Mouse (Mus musculus) C2C12 (cell line): ENCODE results near the gene Clns1a.

Source experiments
- CEBPB ChIP-seq: IDR thresholded peaks from one replicate; pipeline ENCODE4 v1.6.1; 2011; ENCODE audit warnings: low read depth, mild to moderate bottlenecking, control low read depth, moderate library complexity
- CTCF ChIP-seq: IDR thresholded peaks from one replicate; pipeline ENCODE4 v1.5.1; 2011; ENCODE audit not compliant: control insufficient read depth, insufficient read depth, insufficient read length
- FOSL1 ChIP-seq: IDR thresholded peaks from one replicate; pipeline ENCODE4 v1.8.0; 2011; ENCODE audit warnings: mild to moderate bottlenecking, low read length; ENCODE audit not compliant: poor library complexity, insufficient read depth, severe bottlenecking
- MAX ChIP-seq: IDR thresholded peaks from one replicate; pipeline ENCODE4 v1.6.1; 2011; ENCODE audit warnings: mild to moderate bottlenecking, control low read depth
- MYOD1 ChIP-seq: IDR thresholded peaks from one replicate; pipeline ENCODE4 v1.6.1; 2011; ENCODE audit warnings: low read depth; ENCODE audit not compliant: control insufficient read depth, insufficient read length
- USF1 ChIP-seq: IDR thresholded peaks from one replicate; pipeline ENCODE4 v1.6.1; 2011; ENCODE audit warnings: low read depth, mild to moderate bottlenecking, control low read depth, moderate library complexity

DNA sequence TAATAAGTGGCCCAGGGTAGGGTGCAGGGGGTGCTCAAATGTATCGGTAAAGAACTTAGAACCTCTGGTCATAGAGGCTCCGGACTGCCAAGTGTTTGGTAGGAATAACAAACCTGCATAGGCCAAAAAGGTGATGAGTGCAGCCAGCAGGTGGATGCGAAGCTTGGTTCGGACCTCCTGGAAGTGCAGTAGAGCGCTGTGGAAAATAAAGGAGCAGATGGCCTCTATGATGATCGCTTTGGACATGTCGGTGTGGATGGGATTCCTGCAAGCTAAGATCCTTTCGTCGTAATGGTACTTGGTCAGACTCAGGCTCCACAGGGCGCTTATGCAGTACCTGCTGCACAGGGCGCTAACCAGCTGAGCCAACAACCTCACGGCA is 40.8 kb downstream of the Clns1a start:
- TF ChIP-seq CTCF (no peak), MAX (no peak), CEBPB (no peak), USF1 (no peak), FOSL1 (no peak), MYOD1 (no peak)
